Mouse (Mus musculus): ENCODE measurements at regions not wholly inside any gene's neighbourhood (a gene's known extent, or its start where the extent isn't known, plus 50 kb on each side); places are given as distances from the start of the nearest gene placed in this dataset.

DNA sequence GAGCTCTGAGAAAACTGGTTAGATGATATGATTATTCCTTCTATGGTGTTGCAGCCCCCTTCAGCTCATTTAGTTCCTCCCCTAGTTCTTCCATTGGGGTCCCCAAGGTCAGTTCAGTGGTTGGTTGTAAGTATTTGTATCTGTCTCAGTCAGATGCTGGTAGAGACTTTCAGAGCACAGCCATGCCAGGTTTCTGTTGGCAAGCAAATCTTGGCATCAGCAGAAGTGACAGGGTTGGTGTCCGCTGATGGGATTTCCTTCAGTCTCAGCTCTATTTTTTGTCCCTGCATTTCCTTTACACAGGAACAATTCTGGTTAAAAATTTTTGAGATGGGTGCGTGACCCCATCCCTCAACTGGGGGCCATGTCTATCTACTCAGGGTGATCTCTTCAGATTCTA is 55.3 kb upstream of the Spaca1 start:
- no peak for DNase-seq

DNA sequence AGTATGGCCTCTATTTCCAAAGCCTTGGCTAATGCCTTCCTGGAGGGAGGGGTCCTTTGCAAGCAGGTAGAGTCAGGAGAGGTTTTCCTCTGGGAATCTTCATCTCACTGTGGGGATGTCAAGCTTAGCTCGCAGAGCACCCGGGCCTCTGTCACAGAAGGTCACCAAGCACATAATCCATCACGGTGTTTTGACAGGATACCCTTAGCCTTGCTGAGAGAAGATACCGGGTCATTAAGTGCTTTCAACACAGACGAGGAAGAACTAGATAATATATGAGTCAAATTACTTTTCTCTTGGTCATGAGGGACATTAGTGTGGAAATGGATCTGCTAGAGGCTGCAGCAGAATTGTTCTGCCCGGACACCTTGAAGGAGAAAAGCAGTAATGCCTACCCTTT is 64.3 kb upstream of the Spaca1 start:
- no peak for DNase-seq

DNA sequence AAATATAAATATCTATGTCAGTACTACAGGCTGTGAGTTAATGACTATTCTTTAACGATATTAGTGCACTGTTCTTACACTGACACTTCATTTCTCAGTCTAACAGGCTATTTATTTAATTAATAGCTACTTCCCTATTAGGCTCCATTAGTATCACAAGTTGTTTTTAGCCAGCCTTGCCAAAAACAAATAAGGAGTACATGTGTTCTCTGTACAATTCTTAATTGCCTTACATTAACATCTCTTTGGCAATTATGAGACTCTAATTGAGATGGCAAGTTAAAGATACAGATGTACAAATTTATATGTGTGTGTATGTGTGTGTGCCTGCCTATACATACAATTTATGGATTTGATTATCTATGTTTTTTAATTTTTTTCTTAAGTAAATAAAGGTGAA is 67.1 kb upstream of the Spaca1 start:
- DNase-seq, result no peak

DNA sequence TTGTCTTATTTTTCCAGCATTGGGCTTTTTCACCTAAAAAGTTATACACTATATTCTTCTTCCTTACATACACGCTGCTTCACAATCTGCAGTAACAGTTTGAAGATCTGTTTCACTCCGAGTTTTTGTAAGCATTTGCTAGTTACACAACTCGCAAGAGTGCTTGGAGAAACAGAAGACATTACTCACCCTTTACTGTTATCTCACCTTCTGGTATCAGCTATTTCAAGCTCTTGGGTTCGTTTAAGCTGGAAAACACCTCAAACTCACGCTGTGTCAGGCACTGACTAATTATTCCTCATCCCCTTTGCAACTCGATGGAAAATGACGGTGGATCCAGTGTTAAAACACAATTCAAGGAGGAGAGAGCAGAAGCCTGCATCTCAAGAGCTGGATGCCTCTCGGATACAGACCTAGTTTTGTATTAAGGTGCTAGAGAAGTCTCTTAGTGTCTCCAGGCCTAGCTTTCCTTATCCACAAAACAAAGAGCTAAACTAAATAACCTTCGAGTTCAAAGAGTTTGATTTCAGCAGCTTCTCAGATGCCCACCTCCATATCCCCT is 73.0 kb upstream of the Spaca1 start:
- no peak for DNase-seq

DNA sequence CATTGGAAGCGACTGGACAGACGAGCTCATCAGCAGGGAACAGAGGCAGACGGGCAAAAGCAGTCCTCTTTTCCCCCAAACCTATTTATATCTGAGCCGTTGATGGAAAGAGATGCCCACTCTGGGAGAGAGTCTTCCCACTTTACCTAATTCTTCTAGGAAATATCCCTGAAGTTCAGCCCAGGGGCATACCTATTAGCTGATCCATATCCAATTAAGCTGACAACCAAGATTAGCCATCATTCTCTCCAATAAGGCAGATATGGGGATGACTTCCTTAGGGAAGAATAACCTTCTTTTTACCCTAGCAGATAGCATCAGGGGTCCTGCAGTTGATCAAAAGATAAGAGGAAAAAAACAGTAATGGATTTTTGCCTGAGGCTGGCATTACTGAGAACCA is 78.2 kb upstream of the Spaca1 start:
- no peak for DNase-seq

DNA sequence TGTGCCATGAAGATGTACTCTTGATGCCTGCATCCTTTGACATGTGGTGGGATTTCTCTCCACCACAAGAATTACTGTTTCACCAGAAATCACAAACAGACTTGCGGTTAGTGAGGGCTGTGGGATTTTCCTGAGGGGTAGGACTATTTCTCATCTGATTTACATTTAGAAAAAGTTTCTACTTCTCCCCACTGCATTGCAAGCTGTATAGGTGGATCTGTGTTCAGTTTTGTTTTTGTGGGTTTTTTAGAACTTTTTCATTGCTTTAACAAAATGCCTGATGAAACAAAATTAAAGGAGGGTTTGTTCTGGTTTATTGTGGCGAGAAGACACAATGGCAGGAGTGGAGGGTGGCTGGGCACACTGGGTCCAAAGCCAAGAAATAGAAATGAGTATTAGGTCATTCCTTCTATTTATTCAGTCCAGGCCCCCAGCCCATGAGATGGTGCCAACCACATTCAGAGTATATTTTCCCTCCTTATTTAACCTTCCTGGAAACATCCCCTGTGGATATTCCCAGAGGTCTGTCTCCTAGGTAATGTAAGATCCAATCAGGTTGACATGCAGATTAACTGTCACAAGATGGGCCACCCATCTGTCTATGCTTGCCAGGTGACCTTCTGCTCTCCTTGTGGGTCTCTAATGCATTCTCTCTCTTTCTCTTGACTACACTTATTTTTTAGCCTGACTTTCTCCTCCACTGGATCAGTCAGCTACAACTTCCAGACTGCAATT is 96.3 kb upstream of the Spaca1 start:
- no peak for DNase-seq

DNA sequence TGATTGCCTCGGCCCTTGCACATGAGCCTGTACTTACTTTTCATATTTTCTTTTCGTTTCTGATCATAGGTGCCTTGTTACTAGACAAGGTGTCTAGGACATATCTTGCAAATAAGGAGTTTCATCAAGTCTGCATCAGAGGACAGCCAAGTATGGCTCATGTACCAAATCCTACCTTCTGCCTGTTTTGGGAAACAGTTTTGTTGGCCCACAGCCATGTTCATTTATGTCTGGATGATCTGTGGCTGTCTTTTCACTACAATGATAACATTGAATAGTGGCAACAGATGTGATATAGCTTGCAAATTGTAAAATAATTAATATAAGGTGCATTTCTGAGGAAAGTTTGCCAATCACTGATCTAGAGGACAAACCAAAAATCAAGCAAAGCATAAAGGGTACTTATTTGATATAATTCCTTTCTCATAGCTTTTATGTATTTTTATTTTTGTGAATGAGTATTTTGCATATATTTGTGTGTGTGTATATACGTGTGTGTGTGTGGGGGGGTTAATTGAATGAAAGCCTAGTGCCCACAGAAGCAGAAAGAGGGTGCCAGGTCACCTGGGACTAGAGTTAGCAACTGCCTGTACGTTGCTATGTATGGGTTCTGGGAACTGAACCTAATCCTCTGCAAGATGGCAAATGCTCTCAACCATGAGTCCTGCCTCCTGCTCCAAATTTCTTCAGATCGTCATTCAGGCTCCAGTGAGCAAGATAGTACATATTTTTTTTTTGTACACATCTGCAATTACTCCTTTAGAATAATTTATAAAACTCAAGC is 99.2 kb upstream of the Spaca1 start:
- no peak for DNase-seq

DNA sequence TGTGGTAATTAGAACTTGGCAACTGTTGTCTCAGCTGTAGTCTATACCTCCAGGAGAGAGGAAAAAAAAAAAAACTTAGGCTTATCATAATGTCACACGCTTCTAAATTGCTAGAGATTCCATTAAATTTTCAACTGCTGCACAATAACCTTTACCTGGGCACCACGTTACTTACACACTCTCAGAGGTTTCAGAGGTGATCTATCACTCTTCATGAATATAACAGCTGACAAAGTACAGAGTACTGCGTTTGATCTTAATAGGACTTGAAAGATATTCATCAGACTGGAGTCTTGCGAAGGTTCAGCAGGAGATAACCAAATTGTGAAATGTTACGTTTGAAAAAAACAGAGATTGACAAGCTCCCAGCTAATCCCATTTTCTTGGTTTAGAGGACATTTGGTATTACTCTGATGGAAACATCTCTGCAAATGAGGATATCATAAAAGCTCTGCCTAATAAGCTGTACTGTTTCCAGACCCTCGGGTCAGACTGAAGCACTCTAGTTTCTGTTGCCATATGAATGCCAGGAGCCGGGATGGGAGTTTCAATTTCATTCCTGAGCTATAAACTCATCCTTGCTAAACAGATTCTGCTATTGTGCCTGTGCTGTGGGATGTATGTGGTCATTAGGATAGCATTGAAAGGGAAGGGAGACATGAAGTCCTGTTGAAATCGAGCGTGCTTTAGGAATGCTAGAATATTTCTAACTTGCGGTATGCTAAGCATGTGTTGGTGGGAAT is 101.8 kb upstream of the Spaca1 start:
- no peak for DNase-seq

DNA sequence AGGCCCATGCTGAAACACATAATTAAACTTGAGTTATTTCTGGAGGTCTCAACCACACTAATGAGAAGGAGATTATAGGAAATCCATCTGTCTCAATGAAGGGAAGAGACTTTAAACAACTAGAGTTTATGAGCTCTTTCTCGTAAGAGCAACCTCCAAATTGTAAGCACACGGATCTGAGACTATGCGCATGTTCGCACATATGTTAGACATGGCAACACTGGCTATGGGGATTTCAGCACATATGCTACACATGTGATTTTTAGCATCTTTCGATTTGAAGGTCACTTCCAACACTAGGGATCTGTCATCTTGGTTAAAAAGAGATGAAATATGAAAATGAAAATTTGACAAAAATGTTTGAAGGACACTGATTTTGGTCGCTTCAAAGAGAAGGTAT is 105.5 kb upstream of the Spaca1 start:
- DNase-seq, result no peak

DNA sequence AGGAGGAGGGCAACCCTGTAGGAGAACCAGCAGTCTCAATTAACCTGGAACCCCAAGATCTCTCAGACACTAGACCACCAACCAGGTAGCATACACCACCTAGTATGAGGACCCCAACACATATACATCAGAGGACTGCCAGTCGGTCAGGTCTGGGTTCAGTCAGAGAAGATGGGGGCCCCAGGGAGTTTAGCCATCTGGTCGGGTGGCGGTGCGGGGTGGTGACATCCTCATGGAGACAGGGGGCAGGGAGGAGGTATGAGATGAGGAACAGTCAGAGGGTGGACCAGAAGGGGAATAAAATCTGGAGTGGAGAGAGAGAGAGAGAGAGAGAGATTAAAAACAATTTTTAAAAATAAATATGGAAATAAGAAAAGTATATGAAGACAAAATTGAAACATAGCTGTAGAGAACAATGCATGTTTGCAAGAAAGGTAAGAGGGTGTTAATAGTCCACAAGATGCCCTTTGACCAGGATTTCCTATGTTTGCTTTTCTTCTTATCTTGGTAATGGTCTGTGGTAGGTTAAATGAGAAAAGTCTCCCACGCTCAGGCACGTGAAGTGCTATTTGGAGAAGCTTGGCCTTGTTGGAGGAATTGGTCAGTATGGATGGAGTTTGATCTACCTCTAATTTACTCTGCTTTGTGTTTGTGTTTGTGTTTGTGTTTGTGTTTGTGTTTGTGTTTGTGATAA is 108.0 kb upstream of the Spaca1 start:
- no peak for DNase-seq

DNA sequence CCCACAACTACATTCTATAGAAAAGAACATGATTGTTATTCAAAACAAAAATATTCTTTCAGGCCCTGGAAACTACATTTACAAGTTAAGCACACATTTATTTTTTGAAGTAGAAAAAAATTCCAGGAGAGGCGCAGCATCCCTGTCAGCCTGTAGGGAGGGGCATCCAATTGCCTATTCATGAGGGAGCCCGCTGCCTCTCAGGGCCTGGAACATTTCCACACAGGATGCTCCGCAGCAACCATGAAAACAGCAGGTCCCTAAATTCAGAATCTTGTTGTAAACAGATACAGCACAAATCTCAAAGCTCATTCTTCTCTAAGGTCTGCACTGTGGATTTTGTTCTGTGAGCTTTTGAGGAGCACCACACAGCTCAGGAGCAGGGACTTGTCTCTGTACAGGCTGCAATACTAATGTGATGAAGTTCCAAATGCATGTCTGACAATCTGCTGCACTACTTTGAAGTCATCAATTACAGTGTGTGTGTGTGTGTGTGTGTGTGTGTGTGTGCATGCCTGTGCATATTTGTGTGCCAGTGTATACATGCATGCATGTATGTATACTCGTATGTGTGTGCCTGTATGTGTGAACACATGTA is 121.4 kb upstream of the Spaca1 start:
- DNase-seq, result no peak

DNA sequence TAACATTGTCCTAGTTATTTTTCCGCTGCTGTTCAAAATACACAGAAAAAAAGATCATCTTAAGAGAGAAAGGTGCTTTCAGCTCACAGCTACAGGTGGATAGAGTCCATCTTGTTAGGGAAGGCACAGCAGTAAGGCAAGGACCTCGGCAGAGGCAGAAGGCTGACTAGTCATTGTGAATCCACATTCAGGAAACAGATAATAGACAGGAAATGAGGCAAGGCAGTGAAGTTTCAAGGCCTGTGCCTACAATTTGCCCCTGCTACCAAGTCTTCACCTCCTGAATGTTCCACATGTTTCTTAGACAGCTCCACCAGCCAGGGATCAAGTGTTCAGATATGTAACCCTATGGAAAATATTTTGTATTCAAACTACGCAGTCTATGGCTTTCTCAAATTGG is 122.0 kb upstream of the Spaca1 start:
- DNase-seq, result no peak

DNA sequence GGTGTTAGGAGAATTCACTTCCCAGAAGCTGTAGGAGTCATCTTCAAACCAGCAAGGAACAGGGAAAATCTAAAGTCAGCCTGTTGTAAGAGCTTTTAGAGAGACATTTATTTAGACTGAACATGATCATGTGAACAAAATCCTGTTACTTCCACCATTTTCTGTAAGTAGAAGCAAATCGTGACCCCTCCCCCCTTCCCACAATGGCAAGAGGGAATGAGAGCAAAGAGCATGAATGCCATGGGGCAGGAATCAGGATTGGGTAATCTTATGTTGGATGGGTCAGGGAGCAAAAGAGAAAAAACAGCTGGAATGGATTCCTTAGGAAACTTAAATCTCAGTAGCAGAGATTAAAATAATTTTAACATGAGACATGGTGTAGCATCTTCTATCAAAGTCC is 127.4 kb upstream of the Spaca1 start:
- DNase-seq, result no peak

DNA sequence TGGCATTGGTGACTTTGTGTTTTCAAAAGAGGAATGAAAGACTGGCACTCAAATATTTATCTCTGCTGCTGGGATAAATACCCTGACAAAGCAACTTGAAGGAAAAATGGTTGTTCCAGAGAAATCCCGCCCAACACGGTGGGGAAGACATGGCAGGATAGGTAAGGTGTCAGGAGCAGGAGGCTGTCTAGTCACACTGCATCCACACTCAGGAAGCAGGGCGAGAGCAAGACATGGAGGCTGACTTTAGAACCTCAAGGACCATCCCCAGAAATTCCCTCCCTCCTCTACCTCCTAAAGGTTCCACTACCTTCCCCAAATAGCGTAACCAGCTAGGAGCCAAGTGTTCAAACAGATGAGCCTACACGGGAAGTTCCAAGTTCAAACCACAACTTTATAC is 136.5 kb upstream of the Spaca1 start:
- no peak for DNase-seq

DNA sequence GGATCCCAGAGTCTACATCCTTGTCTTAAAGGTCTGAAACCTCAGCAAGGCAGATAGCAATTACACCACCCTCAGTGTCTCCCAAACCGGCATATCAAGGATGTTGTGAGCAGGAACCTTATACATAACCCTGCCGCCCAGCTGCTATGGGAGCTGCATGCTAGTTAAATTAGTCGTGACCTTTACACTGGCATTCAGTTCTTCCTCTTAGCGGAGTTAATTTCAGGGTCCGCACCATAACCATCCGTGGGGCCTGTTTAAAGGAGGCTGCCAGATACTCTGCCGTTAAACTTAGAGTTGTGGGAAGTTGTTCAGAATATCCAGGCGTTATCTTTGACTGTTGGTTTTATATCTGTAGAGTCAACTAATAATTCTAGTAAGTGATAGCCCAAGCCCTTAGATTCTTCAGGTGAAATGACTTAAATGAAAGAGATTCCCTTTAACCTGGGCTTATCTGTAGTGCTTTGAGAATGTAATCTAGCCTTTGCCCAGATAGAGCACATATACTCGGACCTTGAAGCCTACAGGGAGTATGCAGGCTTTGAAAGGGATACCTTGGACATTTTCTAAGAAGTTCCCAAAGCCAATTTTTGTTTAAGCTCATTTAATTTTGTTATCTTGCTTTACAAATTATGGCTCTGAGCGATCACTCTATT is 153.3 kb upstream of the Spaca1 start:
- no peak for DNase-seq

DNA sequence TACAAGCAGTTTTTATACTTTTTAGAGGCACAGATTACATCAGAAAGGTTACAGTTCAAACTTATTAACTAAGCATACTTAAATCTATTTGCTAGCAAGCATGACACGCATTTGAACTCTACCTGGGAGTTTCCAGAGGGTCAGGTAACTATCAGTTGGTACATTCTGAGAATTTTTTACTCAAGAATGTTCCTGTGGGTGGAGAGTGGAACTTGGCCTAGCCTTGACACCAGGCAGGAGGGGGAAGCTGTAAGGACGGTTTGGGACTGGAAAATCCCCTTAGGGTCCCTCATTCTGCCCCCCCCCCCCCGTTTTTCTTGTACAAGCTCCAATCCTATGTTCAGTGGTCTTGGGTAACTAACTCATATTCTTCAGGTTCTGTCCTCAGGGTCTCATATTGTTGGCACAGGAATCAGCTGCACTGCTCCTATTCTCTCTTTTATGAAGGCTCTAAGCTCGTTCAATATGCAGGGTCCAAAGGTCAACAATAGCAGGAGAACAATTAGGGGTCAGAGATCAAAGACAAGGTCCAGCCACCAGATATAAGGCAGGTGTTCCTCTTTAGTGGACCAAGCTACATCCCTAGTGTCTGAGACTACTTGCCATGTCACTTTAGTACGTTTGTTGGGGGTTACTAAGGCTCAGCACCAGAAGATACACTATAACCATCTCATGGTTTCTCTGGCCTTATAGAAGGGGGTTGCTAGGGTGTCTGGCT is 159.3 kb upstream of the Spaca1 start:
- no peak for DNase-seq

DNA sequence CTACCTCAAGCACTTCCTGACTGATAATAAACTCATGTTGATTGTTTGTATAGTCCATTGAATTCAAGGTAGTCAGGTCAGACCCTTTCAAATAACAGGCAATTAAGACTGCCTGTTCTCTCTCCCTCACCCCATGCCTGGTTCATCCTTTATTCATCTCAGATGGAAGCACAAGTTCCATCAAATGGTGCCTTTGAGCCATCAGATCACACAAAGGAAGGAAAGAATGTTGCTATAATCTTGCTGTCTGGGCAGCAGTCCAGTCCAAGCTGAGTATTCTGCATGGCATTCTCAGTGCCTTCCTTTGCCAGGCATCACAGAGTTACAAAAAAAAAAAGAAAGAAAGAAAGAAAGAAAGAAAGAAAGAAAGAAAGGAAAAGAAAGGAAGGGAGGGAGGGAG is 163.7 kb upstream of the Spaca1 start:
- no peak for DNase-seq

DNA sequence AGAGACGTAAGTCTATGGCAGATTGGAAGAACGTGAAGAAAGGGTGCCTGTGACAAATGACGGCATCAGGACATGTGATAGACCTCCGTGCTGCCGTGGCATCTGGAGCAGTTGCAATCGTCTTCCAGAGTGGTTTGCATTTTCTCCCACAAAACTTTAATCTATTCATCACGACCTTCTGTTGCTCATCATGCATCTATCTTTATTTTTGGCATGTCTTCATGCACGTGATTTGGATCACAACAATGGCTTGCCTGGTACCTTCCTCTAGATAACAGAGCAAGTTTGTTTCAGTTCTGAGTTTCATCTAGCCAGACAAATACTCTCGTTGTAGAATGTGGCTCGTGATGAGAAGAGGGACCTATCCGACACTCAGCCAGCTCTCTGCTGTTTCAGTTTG is 164.4 kb upstream of the Spaca1 start:
- DNase-seq, result no peak

DNA sequence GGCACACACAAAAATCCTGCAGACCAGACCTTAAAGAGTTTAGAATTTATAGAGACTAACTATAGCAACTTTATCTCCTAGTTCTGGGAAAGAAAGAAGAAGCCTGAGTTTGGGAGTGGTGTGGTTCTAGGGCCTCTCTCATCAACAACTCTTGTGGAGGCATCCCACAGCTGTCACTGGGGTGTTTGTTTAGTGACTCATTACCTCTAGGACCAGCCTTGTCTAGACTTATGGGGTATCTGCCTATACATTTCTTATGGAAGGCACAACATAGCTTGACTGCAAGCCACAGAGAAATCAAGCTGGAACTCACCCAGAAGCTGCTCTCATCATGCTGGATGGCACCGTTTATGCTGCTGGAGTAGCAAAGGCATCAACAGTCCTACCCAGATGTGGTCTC is 171.9 kb upstream of the Spaca1 start:
- DNase-seq, result no peak

DNA sequence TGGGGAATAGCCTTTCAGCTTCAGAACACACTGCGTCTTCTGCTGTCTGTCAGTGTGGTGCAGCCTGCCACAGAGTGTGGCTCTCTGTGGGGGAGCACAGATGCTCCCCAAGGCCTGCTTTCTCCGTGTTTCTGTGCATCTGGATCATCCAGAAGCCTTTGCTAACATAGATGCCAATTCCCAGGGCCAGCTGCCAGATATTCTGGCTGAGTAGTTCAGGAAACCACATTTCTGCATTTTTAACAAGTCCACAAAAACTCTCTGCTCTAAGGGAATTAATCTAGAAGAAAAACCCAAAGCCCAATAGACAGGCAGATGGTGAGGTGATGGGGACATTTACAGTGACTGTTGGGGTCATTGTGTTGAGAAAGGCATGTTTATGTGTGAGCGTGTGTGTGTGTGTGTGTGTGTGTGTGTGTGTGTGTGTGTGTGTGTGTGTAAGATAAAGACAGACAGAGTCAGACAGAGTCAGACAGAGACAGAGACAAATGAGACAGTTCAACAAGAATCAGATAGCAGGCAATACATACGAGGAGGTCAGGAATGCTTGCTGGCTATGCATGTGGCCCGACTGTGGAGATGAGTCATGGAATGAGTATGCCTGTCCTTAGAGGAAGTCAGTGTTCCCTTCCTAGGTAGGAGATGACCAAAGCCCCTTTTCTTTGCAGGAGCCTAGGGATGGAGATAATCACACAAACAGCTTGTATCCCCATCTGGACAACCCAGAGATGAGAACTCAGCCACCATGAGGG is 176.3 kb upstream of the Spaca1 start:
- DNase-seq, result no peak

DNA sequence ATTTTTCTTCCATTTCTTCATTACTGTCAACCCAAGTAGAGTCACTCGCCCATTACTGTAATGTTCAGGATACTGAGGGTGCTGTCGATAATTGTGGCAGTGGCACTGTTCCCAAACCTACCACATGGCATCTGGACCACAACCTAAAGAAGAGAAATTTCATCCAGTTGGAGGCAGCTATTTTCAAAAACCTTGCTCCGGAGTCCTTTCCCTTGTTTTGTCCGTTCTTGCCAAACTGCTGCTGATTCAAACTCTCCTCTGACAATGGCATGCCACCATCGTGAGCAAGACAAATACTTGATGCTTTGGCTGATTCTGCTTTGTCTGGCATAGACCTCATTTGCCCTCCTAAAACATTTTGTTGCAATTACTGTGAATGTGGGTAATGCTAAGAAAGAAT is 176.9 kb upstream of the Spaca1 start:
- no peak for DNase-seq

Measured in liver (tissue).